Mouse (Mus musculus): ENCODE results near the gene Tmem266.

DNA sequence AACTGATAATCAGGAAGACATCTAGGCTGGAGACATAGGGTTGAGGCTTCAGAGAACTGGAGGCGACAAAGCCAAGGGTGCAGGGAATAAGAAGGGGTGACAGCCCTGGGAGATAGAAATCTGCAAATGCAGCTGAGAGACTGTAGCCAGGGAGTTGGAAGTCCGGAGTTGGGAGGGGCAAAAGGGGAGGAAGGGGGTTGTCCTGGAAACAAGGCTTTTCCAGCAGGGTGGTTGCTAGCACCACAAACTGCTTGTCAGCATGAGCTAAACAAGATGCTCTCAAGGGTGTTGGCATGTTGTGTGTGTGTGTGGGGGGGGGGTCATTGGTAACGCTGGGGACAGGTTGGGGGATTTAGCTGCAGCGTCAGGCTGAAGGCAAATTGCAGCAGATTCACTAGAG is 82.1 kb downstream of the Tmem266 start:
- TF ChIP-seq CTCF (IDR thresholded peaks at IDR 0.05; ENCODE audit: low read depth, low read length) = no peak
- TF ChIP-seq POLR2A (IDR thresholded peaks at IDR 0.05; ENCODE audit: borderline replicate concordance, low read depth, low read length) = no peak

Measured in bone marrow macrophage, adult 2 months (primary cell).